Mouse (Mus musculus): ENCODE measurements around the gene Dnajc24.

DNA sequence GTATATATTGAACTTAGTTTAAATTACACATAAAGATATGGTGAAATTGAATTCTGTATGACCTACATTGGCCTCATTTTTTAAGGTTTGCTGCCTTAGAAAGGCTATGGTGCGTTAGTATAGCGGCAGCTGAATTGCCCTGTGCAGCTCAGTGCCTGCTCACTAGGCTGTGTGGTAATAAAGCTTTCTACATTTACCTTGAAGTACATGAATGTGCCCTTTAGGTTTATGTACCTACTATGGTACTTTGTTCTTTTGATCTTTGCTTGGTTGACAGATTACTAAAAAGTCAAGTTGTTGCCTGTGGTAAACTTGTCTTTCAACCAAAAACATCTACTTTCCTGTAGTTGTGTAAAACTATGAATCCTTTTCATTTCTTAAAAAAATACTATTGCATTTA is 53.2 kb downstream of the Dnajc24 start:
- no peak for TF ChIP-seq EP300 (IDR thresholded peaks at IDR 0.05)
- no peak for TF ChIP-seq CTCF (IDR thresholded peaks at IDR 0.05)

Measured in lung, postnatal 0 days (tissue).